Mouse (Mus musculus) liver, embryonic 13.5 days (tissue): ENCODE results near the gene Slc38a11. TPM values are rescaled to one million over a fixed set of nuclear protein-coding genes. Genes with fewer than 3 reads are reported as not detected.

ENCODE experiments used
- ATAC-seq: fragments of 200-750 bp; cut with Nextera tagmentation; 2 replicates; pipeline ENCODE4 v1.8.0; 2017; ENCODE audit warnings: low read depth, mild to moderate bottlenecking, moderate number of reproducible peaks, moderate library complexity
- DNase-seq: peaks from one replicate; pipeline ENCODE4 v3.0.0; 2022
- H3K27ac ChIP-seq: fragments of 300-500 bp; sonication (generic); 2 replicates; pipeline ENCODE4 v1.5.1; 2015; ENCODE audit warnings: moderate library complexity, mild to moderate bottlenecking, inconsistent platforms
- H3K27me3 ChIP-seq: fragments of 300-500 bp; sonication (generic); 2 replicates; pipeline ENCODE4 v1.6.1; 2015; ENCODE audit warnings: mild to moderate bottlenecking, inconsistent platforms
- H3K36me3 ChIP-seq: fragments of 300-500 bp; sonication (generic); 2 replicates; pipeline ENCODE4 v1.6.1; 2015; ENCODE audit warnings: mild to moderate bottlenecking, inconsistent platforms
- H3K4me1 ChIP-seq: fragments of 300-500 bp; sonication (generic); replicated peaks from 2 replicates; pipeline ENCODE4 v1.6.1; 2015; ENCODE audit warnings: inconsistent platforms
- H3K4me2 ChIP-seq: fragments of 300-500 bp; sonication (generic); 2 replicates; pipeline ENCODE4 v1.6.1; 2015; ENCODE audit warnings: inconsistent platforms, mild to moderate bottlenecking, moderate library complexity
- H3K4me3 ChIP-seq: fragments of 300-500 bp; sonication (generic); replicated peaks from 2 replicates; pipeline ENCODE4 v1.5.1; 2015; ENCODE audit warnings: mild to moderate bottlenecking, inconsistent platforms
- H3K9ac ChIP-seq: fragments of 300-500 bp; sonication (generic); 2 replicates; pipeline ENCODE4 v1.6.1; 2015; ENCODE audit warnings: mild to moderate bottlenecking, inconsistent platforms
- H3K9me3 ChIP-seq: fragments of 300-500 bp; sonication (generic); replicated peaks from 2 replicates; pipeline ENCODE4 v1.6.1; 2016; ENCODE audit warnings: inconsistent platforms
- WGBS: fragments of 180-500 bp; shearing (Covaris S2); methylation state at CpG from one replicate; pipeline ENCODE4 v1.1.7; 2015; ENCODE audit not compliant: insufficient replicate concordance; 5-methylcytosine and 5-hydroxymethylcytosine counted together
- polyA plus RNA-seq: library from polyadenylated mRNA; unstranded; fragments of >200 nt; fragmentation: Nextera tagmentation; extraction: Ambion mirVana; gene quantifications from 2 replicates; pipeline ENCODE4 v1.2.1, GENCODE M21; 2015

Gene Slc38a11
- polyA plus RNA-seq, 1 experiment from 2014 or later: not detected

DNA sequence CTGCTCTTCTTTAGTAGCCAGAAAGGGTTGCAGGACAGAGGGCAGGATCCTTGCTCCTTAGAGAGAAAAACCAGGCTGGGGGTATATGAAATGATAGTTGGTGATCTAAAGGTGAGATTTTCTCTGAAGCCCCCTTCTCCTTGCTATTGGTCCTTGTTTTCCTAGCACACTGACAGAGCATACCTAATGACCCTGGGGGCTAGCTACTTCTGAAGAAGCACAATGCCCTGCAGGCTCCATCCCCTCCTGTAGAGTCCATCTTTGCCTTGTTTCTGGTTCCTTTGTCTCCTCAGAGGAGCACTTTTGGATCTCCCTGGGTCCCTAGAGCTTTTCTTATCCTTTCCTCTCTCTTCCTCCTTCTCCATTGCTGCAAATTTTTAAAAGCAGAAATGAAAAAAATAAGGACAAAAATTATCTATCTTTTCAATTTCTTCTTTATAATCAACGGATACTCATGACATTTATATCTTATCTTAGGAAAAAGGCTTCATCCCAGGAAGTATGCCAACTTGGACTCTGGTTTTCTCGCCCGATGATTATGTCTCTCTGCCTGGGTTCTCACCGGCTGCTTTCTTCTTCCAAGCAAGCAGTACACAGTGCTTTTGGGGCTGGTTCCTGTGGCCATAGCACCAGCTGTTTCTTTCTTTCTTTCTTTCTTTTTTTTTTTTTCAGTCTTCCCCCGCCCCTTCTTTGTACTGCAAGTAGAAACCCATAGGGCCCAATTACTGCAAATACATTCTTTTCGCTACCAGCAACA is 41.7 kb downstream of the Slc38a11 start:
- WGBS: 72% methylated on average over 6 of the region's 6 CpGs

GRCm38 (mm10) chr2:65320975-65321374 is 42.9 kb downstream of the Slc38a11 start:
- DNase-seq (no peak), ATAC-seq (no peak)
- no peak overlapping the region for H3K9ac ChIP-seq
- no peak overlapping the region for H3K4me3 ChIP-seq
- no peak overlapping the region for H3K4me2 ChIP-seq
- 47% methylated on average over 2 of the region's 2 CpGs for WGBS
- H3K36me3 ChIP-seq: no peaks in the 10 kb centered on the region
- H3K4me1 ChIP-seq: no peaks in the 10 kb centered on the region
- H3K27ac ChIP-seq: no peak overlapping the region
- H3K9me3 ChIP-seq: no peaks in the 10 kb centered on the region
- H3K27me3 ChIP-seq: no peaks in the 10 kb centered on the region

More for the DNA sequence above, 41.7 kb downstream of the Slc38a11 start:
- no peaks in the 10 kb centered on the region for H3K9me3 ChIP-seq
- H3K4me3 ChIP-seq: no peak overlapping the region
- no peaks in the 10 kb centered on the region for H3K4me1 ChIP-seq
- no peak for ATAC-seq
- no peaks in the 10 kb centered on the region for H3K27me3 ChIP-seq
- H3K36me3 ChIP-seq: no peaks in the 10 kb centered on the region
- H3K27ac ChIP-seq: no peak overlapping the region
- DNase-seq: no peak
- H3K9ac ChIP-seq: no peak overlapping the region
- no peak overlapping the region for H3K4me2 ChIP-seq

DNA sequence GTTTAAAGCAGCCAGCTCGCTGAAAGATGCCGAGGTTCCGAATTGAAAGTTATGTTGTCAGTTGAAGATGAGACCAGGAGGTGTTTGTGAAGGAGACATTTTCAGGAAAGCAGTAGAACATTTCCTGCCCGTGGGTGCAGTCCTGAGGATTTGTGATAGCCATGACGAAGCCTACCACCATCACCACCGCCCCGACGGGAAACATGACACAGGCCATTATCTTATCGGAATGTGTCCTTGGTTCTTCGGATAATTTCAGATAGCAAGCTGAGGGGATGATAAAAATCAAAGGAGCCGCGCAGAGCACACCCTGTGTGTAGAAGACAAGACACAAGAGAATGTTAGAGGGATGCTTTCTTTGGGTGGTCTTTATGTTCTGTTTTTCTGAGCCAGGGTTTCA is 47.1 kb downstream of the Slc38a11 start:
- H3K4me1 ChIP-seq: no peaks in the 10 kb centered on the region
- DNase-seq (no peak), ATAC-seq (no peak)
- H3K4me3 ChIP-seq: no peak overlapping the region
- H3K27me3 ChIP-seq: no peaks in the 10 kb centered on the region
- H3K27ac ChIP-seq: no peak overlapping the region
- no peak overlapping the region for H3K4me2 ChIP-seq
- H3K9me3 ChIP-seq: no peaks in the 10 kb centered on the region
- no peak overlapping the region for H3K9ac ChIP-seq
- no peaks in the 10 kb centered on the region for H3K36me3 ChIP-seq
- 49% methylated on average over 12 of the region's 12 CpGs for WGBS

GRCm38 (mm10) chr2:65311250-65311649 is 52.6 kb downstream of the Slc38a11 start:
- Histone ChIP-seq H3K9me3 (no peaks in the 10 kb centered on the region), H3K4me3 (no peak overlapping the region), H3K36me3 (no peaks in the 10 kb centered on the region), H3K27me3 (no peaks in the 10 kb centered on the region), H3K9ac (no peak overlapping the region), H3K27ac (no peak overlapping the region), H3K4me2 (no peak overlapping the region), H3K4me1 (no peaks in the 10 kb centered on the region)
- 62% methylated on average over 3 of the region's 3 CpGs for WGBS
- no peak for DNase-seq
- no peak for ATAC-seq

- WGBS: 28% methylated on average over 2 of the region's 2 CpGs
- no peak overlapping the region for H3K27ac ChIP-seq
- DNase-seq (no peak), ATAC-seq (no peak)
- H3K4me1 ChIP-seq: no peaks in the 10 kb centered on the region
- H3K4me3 ChIP-seq: no peak overlapping the region
- H3K36me3 ChIP-seq: no peaks in the 10 kb centered on the region
- H3K9me3 ChIP-seq: no peaks in the 10 kb centered on the region
- no peak overlapping the region for H3K9ac ChIP-seq
- H3K27me3 ChIP-seq: no peaks in the 10 kb centered on the region
- no peak overlapping the region for H3K4me2 ChIP-seq
These were observed 67.3 kb downstream of the Slc38a11 start for GRCm38 (mm10) chr2:65296541-65296940.

DNA sequence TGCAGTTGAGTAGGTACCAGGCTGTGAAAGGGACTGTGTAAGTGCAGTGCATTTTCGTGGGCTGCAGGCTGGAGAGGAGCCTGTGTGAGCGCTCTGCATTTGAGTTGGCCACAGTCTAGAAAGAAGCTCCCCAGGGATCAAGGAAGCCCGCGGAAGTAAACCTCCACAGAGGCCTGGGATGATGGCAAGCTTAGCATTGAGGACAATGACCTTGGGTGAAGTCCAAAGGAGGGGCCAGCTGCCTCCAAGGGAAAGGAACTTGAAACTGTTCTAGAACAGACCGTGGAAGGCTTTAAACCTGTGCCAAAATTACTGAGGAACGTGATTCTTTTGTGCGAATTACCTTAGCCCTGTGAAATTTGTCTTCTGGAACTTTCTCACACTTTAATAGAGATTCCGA is 69.7 kb downstream of the Slc38a11 start:
- Histone ChIP-seq H3K36me3 (no peaks in the 10 kb centered on the region), H3K27me3 (no peaks in the 10 kb centered on the region), H3K4me1 (no peaks in the 10 kb centered on the region), H3K27ac (no peak overlapping the region), H3K4me2 (no peak overlapping the region), H3K9ac (no peak overlapping the region), H3K4me3 (no peak overlapping the region), H3K9me3 (no peaks in the 10 kb centered on the region)
- 60% methylated on average over 8 of the region's 8 CpGs for WGBS
- ATAC-seq: no peak
- no peak for DNase-seq

DNA sequence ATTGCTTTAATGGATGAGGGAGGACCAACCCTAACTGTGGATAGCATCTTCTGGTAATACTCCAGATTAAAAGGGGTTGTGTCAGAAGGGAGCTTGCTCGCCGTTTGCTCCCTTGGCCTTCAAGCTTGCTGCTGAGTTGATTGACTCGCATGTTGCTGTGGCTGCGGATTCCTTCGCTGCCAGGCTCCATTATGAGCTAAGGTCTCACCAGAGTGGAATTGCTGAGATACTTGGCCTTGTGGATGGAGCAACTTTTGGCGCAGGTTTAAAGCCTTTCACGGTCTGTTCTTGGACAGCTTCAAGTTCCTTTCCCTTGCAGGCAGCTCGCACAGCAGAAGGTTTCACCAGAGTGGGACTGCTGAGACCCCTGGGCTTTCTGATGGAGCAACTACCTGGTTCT is 70.4 kb downstream of the Slc38a11 start:
- Histone ChIP-seq H3K9me3 (no peaks in the 10 kb centered on the region), H3K36me3 (no peaks in the 10 kb centered on the region), H3K27me3 (no peaks in the 10 kb centered on the region), H3K27ac (no peak overlapping the region), H3K4me3 (no peak overlapping the region), H3K9ac (no peak overlapping the region), H3K4me1 (no peaks in the 10 kb centered on the region), H3K4me2 (no peak overlapping the region)
- DNase-seq (no peak), ATAC-seq (no peak)
- WGBS: 75% methylated on average over 8 of the region's 8 CpGs

GRCm38 (mm10) chr2:65289721-65290120 is 74.1 kb downstream of the Slc38a11 start:
- Histone ChIP-seq H3K4me1 (no peaks in the 10 kb centered on the region; the same call in 1 of the 2 replicates), H3K27ac (no peak overlapping the region), H3K9ac (no peak overlapping the region), H3K4me2 (no peak overlapping the region), H3K4me3 (no peak overlapping the region), H3K36me3 (no peaks in the 10 kb centered on the region), H3K9me3 (no peaks in the 10 kb centered on the region), H3K27me3 (no peaks in the 10 kb centered on the region)
- no peak for ATAC-seq
- WGBS: 63% methylated on average over 4 of the region's 4 CpGs
- no peak for DNase-seq

DNA sequence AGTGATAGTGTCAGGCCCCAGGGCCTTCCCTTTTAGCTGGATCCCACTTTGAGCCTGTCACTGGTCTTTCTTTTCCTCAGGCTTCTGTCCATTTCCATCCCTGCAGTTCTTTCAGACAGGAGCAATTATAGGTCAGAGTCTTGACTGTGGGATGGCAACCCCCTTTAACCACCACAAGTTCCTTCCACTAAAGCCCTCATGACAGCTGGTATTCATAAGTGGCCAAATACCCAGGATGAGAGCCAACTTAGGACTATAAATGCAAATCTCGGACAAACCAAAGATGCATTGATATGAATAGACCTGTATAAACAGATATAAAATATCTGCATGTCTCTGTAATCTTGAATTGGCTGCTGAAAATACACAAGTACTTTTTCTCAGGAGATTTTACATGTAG is 75.1 kb downstream of the Slc38a11 start:
- H3K9ac ChIP-seq: no peak overlapping the region
- no peak overlapping the region for H3K4me2 ChIP-seq
- no peak overlapping the region for H3K4me3 ChIP-seq
- H3K4me1 ChIP-seq: no peaks in the 10 kb centered on the region; the same call in 1 of the 2 replicates
- no peaks in the 10 kb centered on the region for H3K36me3 ChIP-seq
- WGBS: 58% methylated on average over 1 of the region's 1 CpGs
- no peaks in the 10 kb centered on the region for H3K9me3 ChIP-seq
- DNase-seq: no peak
- no peak for ATAC-seq
- H3K27ac ChIP-seq: no peak overlapping the region
- H3K27me3 ChIP-seq: no peaks in the 10 kb centered on the region

- Histone ChIP-seq H3K4me3 (no peak overlapping the region), H3K9me3 (no peaks in the 10 kb centered on the region), H3K27ac (no peak overlapping the region), H3K36me3 (no peaks in the 10 kb centered on the region), H3K27me3 (no peaks in the 10 kb centered on the region), H3K9ac (no peak overlapping the region), H3K4me1 (no peaks in the 10 kb centered on the region; the same call in 1 of the 2 replicates), H3K4me2 (no peak overlapping the region)
- WGBS: 41% methylated on average over 3 of the region's 3 CpGs
- DNase-seq (no peak), ATAC-seq (peak; percentile 43; the same call in 1 of the 2 replicates)
These were observed 78.5 kb downstream of the Slc38a11 start for GRCm38 (mm10) chr2:65285380-65285779.

GRCm38 (mm10) chr2:65282979-65283378 is 80.9 kb downstream of the Slc38a11 start:
- no peak for DNase-seq
- no peaks in the 10 kb centered on the region for H3K27me3 ChIP-seq
- no peak for ATAC-seq
- H3K27ac ChIP-seq: no peak overlapping the region
- no peak overlapping the region for H3K9ac ChIP-seq
- H3K36me3 ChIP-seq: no peaks in the 10 kb centered on the region
- H3K4me1 ChIP-seq: no peaks in the 10 kb centered on the region; the same call in 1 of the 2 replicates
- 51% methylated on average over 6 of the region's 6 CpGs for WGBS
- no peak overlapping the region for H3K4me2 ChIP-seq
- H3K9me3 ChIP-seq: no peaks in the 10 kb centered on the region
- no peak overlapping the region for H3K4me3 ChIP-seq

DNA sequence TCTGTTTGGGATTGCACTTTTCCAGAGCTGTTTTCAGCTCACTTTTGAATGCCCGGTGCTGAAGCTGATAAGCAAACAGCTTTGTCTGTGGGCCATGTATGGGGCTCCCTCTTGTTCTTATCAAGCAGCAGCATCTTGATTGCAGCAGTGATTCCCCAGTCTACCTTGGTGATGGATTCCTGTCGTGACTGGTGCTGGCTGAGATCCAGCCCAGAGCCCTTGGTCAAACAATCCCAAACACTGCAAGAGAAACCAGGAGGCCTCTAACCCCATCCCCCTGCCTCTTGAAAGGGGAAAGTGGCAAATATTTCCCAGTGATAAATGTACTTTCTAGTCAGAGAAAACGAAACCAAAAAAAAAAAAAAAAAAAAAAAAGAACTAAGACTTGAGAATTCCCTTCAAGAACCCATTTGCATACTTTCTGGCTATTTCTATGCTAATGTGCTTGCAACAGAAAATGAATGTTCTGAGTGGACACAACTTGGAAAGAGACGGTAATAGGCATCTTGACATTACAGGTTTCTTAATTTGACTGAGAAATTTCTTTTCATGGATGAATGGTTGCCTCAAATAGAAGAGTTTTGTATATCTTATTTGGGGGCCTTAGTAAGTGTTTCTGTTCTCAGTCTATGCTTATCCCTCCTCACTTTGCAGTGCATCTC is 84.7 kb downstream of the Slc38a11 start:
- H3K36me3 ChIP-seq: no peaks in the 10 kb centered on the region
- no peak overlapping the region for H3K4me2 ChIP-seq
- no peak overlapping the region for H3K9ac ChIP-seq
- H3K4me3 ChIP-seq: no peak overlapping the region
- no peak for ATAC-seq
- no peak overlapping the region for H3K27ac ChIP-seq
- WGBS: 28% methylated on average over 4 of the region's 4 CpGs
- H3K9me3 ChIP-seq: no peaks in the 10 kb centered on the region
- H3K27me3 ChIP-seq: no peaks in the 10 kb centered on the region
- no peak for DNase-seq
- no peaks in the 10 kb centered on the region for H3K4me1 ChIP-seq
